Mouse (Mus musculus) testis, postnatal 10 days (tissue): ENCODE data around the gene Fam192a.

ENCODE experiments used
- DNase-seq: peaks from one replicate; pipeline ENCODE4 v3.0.0; 2021; ENCODE audit warnings: low spot score

Fam192a gene

DNA sequence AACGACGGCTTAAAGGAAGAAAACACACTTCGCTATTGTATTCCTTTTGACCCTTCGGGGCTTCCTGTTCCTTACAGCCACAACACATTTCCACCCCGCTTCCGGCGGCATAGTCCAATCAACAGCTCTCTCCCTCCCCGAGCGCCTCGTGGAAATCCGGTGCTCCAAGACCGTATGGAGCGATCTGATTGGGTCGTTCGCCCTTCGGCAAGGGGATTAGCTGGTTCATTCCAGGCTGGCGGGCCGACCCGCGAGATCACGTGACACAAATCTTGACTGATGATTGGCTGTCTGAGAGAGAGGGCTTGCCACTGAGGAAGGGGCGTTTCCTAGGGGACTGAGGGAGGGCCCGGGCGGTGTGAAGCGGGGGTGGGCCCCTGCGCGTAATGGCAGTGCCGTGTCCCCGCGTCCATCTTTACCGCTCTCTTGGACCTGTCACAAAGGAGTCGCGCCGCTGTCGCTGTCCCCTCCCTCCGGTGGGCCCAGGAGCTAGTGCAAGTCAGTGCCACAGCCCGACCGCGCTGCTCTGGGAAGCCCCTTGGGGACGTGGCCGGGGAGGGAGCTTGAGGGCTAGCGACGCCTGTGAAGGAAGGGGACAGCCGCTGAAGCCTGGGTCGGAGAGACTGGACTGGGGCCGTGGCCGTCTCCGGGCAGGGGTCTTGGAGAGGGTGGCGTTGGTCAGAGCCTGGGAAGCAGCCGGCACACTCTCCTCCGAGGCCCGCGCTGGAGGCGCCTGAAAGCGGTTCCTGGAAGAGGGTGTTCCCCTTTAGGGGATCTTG is at the start of gene Fam192a, which contains the start of gene Rspry1:
Fam192a (minus strand) TSS at position 391 of the 779 bp plus-strand sequence.
Rspry1 (plus strand) TSS at position 331 of the 779 bp plus-strand sequence.
- DNase-seq = peak; percentile 98

DNA sequence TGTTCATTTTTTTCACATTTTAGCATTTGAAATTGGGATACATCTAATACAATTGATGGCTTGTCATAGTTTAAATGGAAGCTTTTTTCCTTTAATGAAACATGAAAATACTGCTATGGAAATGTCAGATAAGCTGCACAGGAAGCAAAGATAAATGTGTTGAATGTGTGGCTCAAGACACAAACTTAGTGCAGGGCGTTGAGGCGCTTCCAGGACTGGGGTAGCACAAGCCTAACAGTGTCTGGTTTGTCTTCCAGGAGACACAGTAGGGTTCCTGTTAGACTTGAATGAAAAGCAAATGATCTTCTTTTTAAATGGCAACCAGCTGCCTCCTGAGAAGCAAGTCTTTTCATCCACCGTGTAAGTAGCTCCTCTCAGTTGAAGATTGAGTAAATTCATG is 47.7 kb upstream of the Fam192a start:
- no peak for DNase-seq

DNA sequence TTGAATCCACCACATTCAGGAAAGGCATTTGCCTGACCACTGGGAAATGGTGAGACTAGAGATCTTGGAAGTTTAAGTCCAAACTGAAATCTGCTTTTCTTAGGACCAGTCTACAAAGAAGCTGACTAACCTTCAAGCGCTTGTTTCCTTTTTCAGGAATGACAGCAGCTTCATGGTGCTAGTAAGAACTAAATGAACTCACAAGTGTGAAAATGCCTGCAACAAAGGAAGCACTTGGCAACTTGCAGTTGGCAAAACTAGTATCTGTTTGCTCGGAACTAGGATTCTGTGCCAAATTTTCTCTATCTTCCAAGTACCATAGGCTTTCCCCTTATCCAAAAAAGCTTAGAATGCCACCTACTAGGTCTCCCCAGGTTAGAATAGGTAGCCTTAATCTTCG is 44.4 kb upstream of the Fam192a start:
- no peak for DNase-seq

DNA sequence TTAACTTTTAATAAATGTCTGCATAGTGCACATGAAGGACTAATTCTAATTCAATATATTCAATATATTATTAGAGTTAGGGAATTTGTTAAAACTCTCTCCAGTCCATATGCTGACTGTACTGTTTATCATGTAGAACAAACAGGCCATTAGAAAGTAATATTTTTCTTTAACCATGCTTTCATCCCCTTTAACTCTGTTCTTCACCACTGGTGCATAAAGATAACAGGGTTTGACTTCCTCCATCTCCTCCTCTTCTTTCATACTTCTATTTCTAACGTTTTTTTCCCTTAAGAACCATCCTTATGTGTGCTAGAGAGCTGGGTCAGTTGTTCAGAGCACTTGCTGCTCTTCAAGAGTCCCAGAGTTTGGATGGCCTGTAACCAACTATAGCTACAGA is 43.4 kb upstream of the Fam192a start:
- no peak for DNase-seq

DNA sequence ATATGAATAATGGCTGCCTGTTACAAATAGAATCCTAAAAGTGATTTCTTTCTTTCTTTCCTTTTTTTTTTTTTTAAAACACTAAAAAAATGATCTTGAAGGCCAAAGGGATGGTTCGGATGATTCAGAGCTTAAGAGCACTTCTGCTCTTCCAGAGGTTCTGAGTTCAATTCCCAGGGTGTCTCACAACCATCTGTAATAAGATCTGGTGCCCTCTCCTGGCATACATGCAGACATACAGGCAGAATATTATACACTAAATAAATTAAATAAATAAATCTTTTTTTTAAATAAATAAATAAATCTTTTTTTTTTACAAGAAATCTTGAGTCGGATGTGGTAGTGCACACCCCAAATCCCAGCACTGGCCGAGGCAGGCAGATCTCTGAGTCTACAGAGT is 40.1 kb upstream of the Fam192a start:
- DNase-seq = no peak

DNA sequence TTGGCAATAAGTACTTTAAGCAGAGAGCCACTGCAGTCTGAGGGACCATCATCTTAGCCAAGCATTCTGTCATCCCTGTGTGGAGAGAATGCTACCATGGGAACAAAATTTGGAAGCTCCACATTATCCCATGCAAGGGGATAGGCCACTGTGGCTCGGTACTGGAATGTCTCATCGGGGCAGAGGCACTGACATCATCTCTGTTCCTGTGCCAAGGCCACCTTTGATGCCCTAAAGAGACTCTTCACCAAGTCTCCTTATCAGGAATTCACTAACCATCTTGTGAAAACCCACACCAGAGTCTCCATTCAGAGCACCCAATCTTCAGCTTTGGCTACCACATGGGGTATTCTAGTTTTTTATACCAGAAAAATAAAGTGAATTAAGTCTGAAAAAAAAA is 39.4 kb upstream of the Fam192a start:
- DNase-seq = no peak

DNA sequence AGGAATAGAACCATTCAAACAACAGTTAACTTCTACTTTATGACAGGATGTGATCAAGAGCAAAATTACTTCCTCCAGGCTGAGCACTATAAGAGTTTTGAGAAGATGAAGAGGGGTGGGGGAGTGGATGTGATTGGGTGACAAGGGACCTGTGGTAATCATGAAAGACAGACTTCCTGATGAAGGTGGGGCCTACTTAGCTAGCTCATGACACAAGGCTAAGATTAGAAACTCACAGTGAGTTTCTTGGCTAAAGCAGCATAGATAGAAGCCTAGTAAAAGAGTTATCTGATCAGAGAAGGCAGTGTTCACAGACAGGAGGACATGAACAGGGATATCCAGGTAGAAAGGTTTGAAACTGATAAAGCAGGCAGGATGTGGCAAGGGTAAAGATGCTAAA is 32.4 kb upstream of the Fam192a start:
- DNase-seq = no peak

DNA sequence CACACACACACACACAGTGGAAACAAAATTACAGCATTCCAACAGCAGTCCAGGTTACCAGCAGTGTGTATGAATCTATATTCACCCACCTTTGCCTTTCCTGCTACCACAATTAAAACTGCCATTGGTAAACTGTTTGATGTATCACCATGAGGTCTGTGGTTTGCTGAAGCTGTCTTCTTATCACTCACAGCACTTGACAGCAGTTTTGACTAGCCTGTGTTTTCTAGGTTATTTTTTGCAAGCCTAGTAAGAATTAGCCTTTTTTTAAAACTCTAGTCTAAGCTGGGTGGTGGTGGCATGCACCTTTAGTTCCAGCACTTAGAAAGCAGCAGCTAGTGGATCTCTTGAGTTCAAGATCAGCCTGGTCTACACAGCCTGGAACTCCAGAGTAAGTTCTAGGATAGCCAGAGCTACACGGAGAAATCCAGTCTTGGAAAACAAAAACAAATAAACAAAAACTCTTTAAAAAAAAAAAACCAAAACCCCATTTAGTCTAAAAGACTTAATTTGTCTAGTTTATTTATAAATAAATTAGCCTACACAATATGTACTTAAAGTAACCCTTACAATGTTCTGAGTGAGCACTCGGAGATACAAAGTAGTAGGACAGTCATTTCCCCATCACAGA is 31.9 kb upstream of the Fam192a start:
- no peak for DNase-seq

DNA sequence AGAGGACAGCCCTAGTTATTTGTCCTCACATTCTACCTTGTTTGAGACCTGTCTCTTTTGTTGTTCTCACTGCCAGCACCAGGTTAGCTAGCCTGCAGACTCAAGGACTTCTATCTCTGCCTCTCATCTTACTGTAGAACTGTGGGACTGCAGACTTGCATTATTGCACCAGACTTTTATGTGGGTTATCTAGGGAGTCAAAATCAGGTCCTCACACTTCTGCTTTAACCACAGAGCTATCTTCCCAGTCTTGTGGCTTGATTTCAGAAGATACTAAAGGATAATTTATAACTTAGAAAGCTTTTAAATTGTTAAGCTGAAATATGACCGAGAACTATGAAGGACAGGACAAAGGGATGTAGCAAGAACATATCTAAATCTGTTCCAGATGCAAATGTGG is 23.1 kb upstream of the Fam192a start:
- DNase-seq = no peak

DNA sequence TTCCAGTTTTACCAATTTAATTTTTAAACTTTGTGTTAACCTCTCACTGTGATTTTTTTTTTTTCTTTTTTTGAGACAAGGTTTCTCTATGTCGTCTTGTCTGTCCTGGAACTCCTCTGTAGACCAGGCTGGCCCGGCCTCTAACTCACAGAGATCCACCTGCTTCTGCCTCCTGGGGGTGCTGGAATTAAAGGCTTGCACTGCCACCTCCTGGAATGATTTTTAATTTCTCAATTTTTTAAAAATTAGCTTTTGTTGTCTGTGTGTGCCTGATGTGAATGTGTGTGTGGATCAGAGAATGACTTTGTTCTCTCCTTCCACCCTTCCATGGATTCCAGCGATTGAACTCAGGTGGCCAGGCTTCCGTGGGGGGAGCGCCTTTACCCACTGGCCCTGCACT is 5.3 kb upstream of the Fam192a start:
- DNase-seq = no peak

DNA sequence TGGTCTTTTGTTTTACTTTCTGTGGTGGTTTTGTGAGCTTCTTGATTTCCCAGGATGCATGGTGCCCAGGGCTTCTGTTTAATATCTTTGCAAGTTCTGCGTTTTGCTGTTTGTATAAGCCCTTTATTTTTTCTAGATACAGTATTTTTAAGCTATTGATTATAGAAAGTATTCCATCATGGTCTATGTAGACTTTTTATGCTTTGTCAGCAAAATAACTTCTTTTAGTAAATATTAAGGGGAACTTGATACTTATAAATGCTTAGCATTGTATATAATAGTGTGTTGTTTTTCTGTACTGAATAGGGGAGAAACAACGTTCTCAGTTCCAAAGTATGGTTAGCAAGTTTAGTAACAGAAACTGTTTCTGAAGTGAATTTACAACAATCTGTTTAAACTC is 2.2 kb upstream of the Fam192a start:
- no peak for DNase-seq

DNA sequence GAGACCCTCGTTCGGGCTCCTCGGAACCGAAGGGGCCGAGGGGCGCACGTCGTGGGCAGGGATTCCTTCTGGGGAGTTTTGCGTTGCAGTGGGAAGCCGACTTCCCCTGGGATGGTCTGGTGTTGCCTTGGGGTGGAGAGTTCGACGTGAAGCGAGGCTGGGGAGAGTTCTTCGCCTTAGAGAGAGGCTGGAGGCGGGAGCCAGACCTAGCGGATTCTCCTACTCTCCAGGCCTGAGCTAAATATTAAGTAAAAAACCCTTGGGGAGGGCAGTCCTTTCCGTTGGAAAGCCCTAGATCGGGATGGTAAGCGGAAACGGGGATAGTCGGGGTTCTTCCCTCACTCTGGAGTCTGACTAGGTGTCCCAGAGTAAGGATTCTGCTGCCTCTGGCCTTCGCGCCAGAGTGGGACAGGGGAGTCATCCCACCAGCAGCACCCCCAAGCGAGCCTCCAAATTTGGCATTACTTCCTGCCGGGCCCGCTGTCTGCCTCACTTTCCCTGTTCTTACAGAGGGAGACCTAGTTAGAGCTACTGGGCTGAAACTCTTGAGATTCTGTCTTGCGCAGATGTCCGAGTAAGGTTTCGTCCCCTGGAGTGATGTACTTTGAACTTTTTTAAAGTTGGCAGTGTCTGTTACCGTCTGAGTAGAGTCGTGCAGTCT is 804 bp upstream of the Fam192a start:
- peak; percentile 52 for DNase-seq

DNA sequence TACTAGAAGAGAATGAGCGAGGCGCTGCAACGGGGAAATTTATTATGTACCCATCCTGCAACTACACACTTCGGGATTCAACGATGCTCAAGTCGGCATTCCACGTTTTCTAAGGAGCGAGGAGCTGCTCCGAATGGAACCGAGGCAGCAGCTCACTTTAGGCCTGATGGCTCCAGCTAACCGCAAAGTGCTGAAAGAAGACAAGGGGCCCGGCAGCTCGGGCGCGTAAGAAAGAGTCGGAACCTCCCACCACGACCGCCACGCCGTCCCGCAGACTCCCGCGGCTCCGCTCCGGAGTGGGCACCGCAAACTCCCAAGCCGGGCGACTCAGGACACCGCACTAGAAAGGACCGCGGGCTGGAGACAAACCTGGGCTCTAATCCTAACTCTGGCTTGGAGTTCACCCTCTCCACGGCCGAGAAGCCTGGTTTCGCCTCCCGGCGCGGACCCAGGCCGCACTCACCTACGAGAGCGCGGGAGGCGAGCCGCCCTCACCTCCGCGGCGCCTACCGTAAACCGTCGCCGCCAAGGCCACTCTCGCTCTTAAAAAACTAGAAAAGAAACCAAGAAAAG is 677 bp downstream of the Fam192a start:
- peak; percentile 67 for DNase-seq

DNA sequence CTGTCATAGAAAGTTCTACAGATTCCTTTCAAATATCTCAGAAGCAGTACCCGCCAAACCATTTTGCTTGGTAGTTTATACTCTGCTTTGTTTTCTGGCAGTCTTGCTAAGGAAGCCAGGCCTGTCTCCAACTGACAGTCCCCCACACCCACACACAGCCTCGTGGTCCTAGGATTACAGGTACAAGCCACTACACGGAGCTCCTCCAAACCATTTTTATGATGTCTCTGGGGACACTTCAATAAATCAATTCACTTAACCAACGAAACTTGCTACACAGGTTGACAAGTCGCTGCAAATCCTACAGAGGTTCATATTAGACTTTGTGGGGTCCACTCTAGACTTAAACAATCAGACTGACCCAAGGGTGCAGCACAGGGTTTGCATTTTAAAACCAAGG is 1.3 kb downstream of the Fam192a start:
- no peak for DNase-seq

DNA sequence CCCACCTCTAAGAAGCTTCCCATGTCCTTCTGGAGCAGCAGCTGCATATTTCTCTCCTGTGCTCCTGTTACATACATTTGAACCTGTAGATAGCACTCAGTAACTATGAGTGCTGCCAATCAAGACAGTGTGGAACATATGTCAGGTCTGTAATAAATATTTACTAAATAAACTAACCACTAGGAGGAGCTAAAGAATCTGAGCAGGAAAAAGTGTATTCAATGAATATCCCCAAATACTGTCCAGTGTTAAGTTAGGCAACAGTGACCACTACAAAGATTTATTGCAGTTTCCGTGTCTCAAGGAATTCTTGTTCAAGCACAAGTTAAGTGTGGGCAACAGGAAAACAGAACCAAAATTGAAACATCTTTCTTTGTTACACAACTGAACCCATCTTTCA is 7.6 kb downstream of the Fam192a start:
- DNase-seq = no peak

DNA sequence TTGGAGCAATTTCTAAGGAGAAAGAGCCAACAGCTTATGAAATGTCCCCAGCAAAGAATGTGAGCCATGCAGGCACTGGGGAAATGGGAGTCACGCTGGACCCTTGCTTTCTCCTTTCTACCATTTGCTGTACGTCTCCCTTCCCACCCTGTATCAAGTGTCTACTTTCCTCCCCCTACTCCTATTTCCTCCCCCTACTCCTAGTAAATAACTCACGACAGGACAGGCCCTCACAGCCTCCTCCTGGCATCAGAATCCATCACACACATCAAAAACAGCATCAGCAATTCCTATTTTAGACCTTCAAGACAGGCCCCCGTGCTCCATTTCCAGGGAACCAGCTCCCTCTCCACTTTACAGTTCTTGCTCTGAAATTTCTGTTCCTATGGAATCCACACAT is 10.1 kb downstream of the Fam192a start:
- no peak for DNase-seq

DNA sequence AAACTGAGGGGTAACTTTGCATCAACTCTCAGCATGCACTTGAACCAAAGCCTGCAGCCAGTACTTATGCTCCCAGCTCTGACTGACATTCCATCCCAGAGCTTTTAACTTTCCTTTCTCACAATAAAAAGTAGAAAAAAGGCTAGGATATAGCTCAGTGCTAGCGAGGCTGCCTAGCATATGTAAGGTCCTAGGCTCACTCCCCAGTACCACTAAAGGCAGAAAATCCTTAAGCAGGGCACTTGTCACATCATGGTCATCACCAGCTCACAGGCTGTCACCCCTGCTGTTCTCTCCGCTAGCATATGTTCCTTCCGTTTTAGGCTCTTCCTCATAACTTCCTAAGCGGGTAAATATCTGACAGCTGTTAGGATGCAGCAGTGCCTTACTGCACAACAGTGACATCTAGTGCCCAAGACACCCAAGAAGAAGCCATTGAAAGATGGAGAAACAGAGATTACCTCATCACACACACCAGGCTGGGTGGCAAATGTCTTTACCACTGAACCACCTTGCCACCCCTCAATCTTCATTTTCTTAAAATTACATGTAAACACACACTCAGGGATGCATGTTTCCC is 17.5 kb downstream of the Fam192a start:
- DNase-seq = no peak

DNA sequence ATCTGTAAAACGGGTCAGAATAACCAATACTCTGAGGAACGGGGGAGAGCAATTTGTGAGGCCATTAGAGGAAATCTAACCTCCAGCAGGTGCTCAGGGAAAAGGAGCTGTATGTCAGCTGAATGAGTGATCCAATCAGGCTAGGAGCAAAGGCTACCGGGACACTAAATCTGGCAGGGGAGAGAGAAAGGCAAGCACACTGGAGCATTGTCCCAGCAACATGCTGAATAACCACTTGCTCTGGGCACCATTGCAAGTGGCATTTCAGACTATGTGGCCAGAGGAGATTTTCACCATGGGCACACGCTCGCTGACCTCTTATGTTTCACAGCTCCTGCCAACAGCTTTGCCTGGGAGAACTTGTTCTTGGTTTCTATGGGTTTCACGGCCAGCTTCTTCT is 19.2 kb downstream of the Fam192a start:
- DNase-seq = no peak

DNA sequence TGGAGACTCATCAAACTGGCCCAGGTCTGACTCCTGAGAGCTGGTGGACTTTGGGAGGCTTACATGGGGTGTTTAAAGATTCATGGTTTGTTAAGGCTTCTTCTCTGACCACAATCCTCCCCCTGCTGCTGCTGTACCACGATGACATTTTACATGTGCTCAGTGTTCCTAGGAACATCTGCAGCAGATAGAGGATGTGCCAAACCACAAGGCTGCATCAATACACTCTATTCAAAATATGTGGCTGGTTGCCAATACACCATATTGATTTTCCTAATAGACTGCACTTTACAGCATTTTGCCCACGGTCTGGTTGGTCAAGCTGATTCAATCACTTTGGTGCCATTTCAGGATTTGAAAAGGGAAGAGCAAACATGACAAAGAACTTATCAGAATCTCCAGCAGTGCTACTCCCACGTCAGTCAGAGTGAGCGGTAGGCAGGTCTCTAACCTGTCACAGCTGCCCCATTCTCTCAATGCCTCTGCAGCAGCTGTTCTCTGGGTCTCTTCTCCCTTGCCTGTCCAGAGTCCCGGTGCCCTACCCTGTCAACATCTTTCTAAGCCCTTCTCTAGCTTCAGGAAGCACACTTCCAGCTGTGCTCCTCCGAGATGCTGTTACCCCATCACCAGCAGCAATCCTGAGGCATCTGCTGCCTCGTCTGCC is 19.8 kb downstream of the Fam192a start:
- DNase-seq = no peak

DNA sequence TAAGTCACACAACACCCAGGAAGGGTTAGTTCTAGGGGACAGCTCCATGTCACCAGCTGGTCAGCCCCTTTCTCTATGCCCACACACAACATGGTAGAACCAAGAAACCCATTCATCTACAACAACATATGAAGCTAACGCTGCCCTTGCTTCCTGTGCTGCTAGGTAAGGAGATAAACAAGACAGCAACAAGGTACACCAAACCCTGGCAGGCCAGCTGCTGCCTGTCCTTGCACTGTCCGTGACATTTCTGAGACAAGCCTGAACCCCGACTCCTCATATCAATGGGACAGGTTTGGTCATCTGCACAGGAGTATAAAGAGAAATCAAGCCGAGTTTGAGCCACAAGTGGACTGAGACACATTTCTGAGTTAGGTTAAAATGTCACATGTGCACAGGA is 26.6 kb downstream of the Fam192a start:
- no peak for DNase-seq

DNA sequence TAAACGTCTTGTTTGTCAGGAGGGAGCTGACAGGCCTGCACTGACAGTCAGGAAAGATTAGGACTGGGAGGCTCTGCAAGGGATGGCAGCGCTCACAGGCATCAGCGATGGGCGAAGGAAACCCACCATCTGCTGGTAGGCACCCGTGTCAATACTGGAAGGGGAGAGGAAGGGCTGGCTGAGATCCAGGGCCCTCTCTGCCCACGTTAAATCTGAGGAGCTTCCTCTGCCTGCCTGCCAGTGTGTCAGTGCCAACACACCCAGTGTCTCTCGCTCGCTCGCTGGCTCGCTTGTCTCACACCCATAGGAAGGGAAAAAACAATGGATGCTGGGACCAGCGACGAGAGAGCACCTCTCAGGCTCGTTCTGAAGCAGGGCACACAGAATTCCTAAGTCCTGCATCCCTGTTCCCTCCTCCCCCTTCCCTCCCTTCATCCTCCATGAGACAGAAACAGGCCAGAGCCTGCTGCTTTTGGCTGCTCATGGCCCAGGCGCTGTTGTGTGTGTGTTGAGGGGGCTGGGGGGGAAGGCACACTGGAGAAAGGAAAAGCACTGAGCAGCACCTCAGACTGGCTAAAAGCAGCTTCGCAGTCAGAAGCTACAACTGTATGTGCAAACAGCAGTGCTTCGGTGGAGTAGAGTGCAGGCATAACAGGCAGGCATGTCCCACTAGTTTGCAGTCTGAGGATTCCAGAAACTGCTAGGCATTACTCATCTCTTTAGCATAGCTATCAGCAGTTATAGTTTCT is 27.5 kb downstream of the Fam192a start:
- DNase-seq = no peak
